Mouse (Mus musculus): ENCODE results near the gene Qrich1.

DNA sequence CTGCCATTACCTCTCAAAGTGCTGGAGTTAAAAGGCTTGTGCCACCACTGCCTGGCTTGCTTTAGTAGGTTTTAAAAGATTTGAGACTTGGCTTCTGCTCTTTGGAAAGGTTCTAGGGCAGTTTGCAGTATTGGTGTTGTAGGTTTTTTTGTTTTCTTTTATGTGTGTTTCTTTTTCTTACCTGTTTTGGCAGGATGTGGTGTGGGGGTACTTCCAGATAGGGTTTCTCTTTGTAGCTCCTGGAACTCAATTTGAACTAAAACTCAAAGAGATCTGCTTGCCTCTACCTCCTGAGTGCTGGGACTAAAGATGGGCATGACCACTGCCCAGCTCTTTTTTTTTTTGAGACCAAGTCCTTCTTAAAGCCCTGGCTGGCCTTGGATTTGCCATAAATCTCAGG lies 24.2 kb downstream of the Qrich1 start:
- no peak for TF ChIP-seq TCF12 (IDR thresholded peaks at IDR 0.05; ENCODE audit: insufficient read depth, poor library complexity, severe bottlenecking)
- TF ChIP-seq REST (IDR thresholded peaks at IDR 0.05; ENCODE audit: insufficient read depth, insufficient read length) = no peak
- TF ChIP-seq POLR2A (IDR thresholded peaks at IDR 0.05; ENCODE audit: insufficient read length, low read depth) = no peak
- no peak for TF ChIP-seq E2F4 (IDR thresholded peaks at IDR 0.05; ENCODE audit: insufficient read depth)
- TF ChIP-seq TCF3 (IDR thresholded peaks at IDR 0.05; ENCODE audit: insufficient read length, low read depth) = no peak
- no peak for TF ChIP-seq MYOD1 (IDR thresholded peaks at IDR 0.05; ENCODE audit: control insufficient read depth in 1 of 3, insufficient read length in 2 of 3, low read depth in 2 of 3)
